Mouse (Mus musculus) urinary bladder, adult 2 months (tissue): ENCODE measurements around the gene Ovol3. TPM values are rescaled to one million over a fixed set of nuclear protein-coding genes. Genes with fewer than 3 reads are reported as not detected.

Experiments used
- DNase-seq: peaks from one replicate; pipeline ENCODE4 v3.0.0; 2022; ENCODE audit warnings: low spot score
- polyA plus RNA-seq: library from polyadenylated mRNA; depleted of rRNA; stranded (reverse); fragments of >200 nt; gene quantifications from 2 replicates; pipeline ENCODE4 v1.2.3, GENCODE M21; 2012; rRNA removed

Ovol3 gene
- polyA plus RNA-seq, 1 experiment = not detected

DNA sequence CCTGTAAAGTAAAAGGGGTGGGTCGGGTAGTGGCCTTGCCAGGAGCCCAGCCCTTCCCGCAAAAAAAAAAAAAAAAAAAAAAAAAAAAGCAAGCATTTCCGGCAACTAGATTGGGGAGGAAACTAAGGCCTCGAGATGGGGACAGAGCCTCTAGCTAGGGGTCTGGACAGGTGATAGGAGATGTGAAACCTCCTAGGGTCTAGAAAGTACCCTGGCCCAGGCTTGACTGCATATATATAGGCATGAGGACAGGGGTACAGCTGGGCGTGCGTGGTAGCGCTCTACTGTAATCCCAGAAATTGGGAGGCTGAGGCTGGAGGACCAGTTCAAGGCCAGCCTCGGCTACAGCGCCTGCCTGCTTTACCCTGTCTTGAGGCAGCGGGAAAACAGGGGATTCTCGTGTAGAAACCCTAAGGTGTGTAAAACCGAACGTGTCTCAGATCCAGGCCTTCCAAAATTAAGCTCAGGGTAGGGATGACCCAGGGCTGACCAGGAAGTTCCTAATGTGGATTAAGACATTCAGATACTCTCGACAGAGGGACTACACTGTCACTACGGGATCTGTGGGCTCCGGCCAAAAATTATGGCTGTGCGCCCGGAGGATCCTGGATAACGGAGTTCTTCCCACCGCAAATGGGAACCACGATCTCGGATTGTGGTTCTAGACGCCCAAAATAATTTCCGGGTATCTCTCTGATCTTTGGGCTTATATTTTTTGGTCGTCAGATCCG is 41.3 kb downstream of the Ovol3 start:
- DNase-seq = no peak

DNA sequence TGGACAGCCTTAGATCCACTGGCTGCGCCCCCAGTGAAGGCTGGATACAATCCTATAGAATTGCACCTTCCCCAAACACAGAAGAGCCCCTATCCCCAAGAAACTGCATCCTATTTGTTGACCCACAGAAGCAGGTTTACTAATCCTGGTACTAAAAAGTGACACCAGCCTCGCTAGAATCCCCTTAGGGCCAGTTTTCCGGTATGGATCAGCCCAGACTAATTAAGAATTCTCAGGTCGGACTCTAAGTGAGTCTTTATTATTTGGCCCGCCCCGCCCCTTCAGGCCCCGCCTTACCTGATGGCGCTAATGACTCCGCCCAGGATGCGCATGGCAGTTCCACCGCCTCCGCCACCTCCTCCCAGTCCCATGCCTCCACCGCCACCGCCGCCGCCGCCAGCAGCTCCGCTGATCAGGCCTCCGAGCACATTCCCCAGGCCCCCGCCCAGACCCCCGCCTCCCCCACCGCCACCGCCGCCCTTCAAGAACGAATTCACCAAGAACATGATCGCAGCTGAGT is 41.9 kb downstream of the Ovol3 start:
- peak; percentile 70 for DNase-seq

DNA sequence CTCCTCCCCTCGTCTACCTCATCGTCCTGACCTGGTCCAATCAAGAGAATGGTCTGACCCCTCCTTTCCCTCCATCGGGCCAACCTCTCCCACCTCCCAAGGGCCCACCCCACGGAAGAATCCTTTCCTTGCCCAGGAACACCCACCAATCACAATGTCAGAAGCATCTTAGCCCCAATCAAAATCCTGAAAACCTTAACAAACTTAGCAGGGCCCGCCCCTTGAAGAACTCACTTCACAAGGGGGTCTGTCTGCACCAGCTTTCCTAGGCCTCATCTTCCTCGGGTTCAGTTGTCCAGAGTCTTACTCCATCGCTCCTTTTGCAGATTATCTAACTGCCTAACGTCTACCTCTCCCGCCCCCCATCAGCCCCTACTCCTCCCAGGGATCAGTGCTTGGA is 42.5 kb downstream of the Ovol3 start:
- no peak for DNase-seq

DNA sequence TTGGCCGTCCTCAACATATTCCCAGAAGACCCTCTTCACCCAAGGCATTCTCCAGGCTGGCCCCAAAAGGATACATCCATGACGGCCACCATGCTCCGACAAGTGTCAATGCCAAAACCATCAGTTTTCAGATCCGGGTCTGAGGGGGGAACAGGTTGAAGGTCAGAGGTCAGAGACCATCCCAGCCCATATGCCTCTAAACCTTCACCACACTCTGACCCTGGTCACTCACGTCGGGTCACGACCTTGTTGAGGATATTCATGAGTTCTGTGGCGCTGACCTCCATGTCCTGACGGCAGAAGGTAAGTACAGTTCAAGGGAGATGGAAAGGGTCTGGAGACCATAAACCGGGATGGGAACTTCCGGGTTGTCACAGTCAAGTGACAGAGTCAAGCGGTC is 43.4 kb downstream of the Ovol3 start:
- DNase-seq = no peak

DNA sequence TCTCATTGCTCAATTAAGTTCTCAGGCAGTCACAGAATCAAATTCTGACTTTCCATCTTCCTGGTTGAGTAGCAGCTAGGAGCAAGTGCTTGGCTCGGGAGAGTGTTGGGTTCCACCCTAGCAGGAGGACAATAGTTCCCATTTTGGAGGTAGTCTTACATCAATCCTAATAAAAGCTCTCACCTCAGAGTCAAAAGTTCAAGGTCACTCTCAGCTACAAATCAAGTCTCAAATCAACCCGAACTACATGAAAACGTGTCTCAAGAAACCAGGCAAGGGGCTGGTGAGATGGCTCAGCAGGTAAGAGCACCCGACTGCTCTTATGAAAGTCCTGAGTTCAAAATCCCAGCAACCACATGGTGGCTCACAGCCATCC is 46.4 kb downstream of the Ovol3 start:
- no peak for DNase-seq

DNA sequence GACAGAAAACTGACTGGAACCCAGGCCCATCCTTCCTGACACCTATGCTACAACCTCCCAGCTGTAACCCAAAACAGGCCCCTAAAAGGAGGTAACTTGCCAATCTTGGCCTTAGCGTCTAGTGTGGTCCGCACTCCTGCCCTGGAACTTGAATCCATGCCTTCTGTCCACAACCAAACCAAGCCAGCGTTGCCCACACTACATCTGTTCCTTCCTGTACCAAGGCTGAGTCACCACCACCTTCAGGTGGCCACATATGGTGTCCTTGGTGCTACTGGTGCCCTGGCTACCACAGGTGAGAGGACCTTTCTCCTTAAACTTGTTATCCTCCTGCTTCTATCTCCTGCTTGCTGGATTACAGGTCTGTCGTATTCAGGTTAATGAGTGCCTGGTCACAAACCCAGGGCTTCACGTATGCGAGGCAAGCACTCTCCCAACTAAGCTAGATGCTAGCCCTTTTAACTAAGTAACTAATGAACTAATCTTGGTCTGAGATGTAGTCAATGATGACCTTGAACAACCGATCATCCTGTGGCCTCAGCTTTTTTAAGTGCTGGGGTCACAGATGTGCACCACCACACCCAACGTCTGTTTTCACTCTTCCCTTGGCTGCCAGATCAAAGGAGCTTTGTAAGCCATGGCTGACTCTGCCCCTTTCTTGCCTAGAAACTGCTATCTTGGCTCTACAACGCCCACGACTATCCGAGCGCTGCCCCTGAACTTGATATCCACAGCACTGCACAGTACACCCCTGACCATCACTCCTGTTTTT is 47.0 kb downstream of the Ovol3 start:
- DNase-seq = no peak

DNA sequence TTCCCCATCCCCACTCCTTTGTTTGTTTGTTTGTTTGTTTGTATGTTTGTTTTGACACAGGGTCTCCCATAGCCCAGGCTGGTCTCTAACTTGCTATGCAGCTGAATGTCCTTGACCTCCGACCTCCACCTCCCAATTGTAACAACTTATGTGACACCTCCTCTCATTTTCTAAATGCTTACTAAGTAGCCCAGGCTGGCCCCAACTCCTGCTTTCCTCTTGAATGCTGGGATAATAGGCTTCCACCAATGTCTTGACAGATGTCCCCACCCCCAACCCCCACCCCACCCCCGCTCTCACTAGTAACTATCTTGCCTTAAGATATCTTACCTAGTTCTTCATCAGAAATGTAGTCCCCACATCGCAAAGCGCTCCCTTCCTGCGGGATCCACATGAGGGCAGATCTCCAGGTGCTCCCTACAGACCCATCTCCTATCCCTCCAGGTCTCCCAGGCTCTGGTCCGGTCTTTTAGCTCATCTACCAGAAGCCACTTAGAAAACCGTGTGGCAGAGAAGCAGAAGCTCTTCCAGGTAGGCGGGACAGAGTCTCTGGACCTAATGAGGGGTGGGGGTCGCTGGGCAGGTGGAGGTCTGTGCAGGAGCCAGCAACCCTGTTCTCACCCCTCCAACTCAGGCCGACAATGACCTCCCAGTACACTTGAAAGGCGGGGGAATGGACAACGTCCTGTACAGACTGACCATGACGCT is 50.7 kb downstream of the Ovol3 start:
- DNase-seq = no peak

DNA sequence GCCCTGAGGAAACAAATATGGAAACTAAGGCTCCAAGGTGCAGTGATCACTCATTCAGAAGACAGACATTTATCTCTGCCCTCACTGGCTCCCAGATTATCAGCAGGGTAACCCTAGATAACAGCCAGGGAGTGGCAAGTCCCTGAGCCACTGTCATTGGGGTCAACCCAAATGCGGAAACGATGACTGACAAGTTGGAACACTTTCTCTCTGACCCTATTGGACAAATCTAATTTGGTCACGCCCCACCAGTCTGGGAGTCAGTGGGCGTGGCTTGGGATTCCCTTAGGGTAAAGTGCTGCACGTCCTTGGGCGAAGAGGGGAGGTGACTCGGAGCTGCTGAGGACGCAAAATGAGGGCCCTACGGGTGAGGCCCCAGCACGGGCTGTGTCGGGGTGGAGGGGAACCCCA is 51.6 kb downstream of the Ovol3 start, which contains the start of gene Cox7a1:
Gene Cox7a1 (plus strand): TSS at position 266 of the 411 bp plus-strand sequence.
- peak; percentile 52 for DNase-seq

Other genes starting within 250 kb of the Ovol3 start
- 11.0 and 14.3 TPM in 2 replicates for gene Zfp14, start 184.3 kb downstream of the Ovol3 start, polyA plus RNA-seq
- gene Zfp82, start 162.8 kb downstream of the Ovol3 start, polyA plus RNA-seq = 1.3 and 1.9 TPM in 2 replicates
- gene Gm26920, start 145.3 kb downstream of the Ovol3 start, polyA plus RNA-seq = 0.15 and 0.17 TPM in 2 replicates
- gene Zfp566, start 145.2 kb downstream of the Ovol3 start, polyA plus RNA-seq = 3.6 and 4.7 TPM in 2 replicates
- gene Zfp260, start 140.9 kb downstream of the Ovol3 start, polyA plus RNA-seq = 39.0 and 39.6 TPM in 2 replicates
- gene Zfp382, start 113.8 kb downstream of the Ovol3 start, polyA plus RNA-seq = 2.6 and 3.0 TPM in 2 replicates
- gene Zfp146, start 66.0 kb downstream of the Ovol3 start, polyA plus RNA-seq = 49.8 and 50.1 TPM in 2 replicates
- 16.9 and 19.4 TPM in 2 replicates for gene Cox7a1, start 51.6 kb downstream of the Ovol3 start, polyA plus RNA-seq
- 449 and 545 TPM in 2 replicates for gene Capns1, start 36.9 kb downstream of the Ovol3 start, polyA plus RNA-seq
- 107 and 140 TPM in 2 replicates for gene Polr2i, start 3.8 kb downstream of the Ovol3 start, polyA plus RNA-seq
- 84.3 and 84.5 TPM in 2 replicates for gene Tbcb, start 3.5 kb downstream of the Ovol3 start, polyA plus RNA-seq
- 0.18 and 0.36 TPM in 2 replicates for gene Thap8, start 44.4 kb upstream of the Ovol3 start, polyA plus RNA-seq
- 10.2 and 11.4 TPM in 2 replicates for gene Wdr62, start 44.7 kb upstream of the Ovol3 start, polyA plus RNA-seq
- 23.7 and 47.9 TPM in 2 replicates for gene Clip3, start 56.0 kb upstream of the Ovol3 start, polyA plus RNA-seq
- gene Alkbh6, start 73.0 kb upstream of the Ovol3 start, polyA plus RNA-seq = 68.0 and 80.2 TPM in 2 replicates
- gene Syne4, start 79.1 kb upstream of the Ovol3 start, polyA plus RNA-seq = 5.4 and 9.1 TPM in 2 replicates
- gene E130208F15Rik, start 86.0 kb upstream of the Ovol3 start, polyA plus RNA-seq = 0.57 and 0.72 TPM in 2 replicates
- 12.8 and 15.4 TPM in 2 replicates for gene Sdhaf1, start 88.2 kb upstream of the Ovol3 start, polyA plus RNA-seq
- 7.9 and 11.9 TPM in 2 replicates for gene Lrfn3, start 127.0 kb upstream of the Ovol3 start, polyA plus RNA-seq
- gene Tyrobp, start 178.0 kb upstream of the Ovol3 start, polyA plus RNA-seq = 85.1 and 117 TPM in 2 replicates
- 3.3 and 3.8 TPM in 2 replicates for gene Hcst, start 184.1 kb upstream of the Ovol3 start, polyA plus RNA-seq
- 1.8 and 2.0 TPM in 2 replicates for gene Nfkbid, start 186.0 kb upstream of the Ovol3 start, polyA plus RNA-seq
- gene Aplp1, start 209.8 kb upstream of the Ovol3 start, polyA plus RNA-seq = 4.2 and 4.5 TPM in 2 replicates
- gene Kirrel2, start 222.0 kb upstream of the Ovol3 start, polyA plus RNA-seq = not detected in 2 replicates
- not detected in 2 replicates for gene Nphs1, start 222.6 kb upstream of the Ovol3 start, polyA plus RNA-seq